Mouse (Mus musculus): ENCODE data around the gene Wbp2.
"Not testable (repeated sequence)": the region's sequence is repeated elsewhere in the genome, so short reads cannot be mapped to it uniquely, and the experiment has no call there.

Wbp2 gene

DNA sequence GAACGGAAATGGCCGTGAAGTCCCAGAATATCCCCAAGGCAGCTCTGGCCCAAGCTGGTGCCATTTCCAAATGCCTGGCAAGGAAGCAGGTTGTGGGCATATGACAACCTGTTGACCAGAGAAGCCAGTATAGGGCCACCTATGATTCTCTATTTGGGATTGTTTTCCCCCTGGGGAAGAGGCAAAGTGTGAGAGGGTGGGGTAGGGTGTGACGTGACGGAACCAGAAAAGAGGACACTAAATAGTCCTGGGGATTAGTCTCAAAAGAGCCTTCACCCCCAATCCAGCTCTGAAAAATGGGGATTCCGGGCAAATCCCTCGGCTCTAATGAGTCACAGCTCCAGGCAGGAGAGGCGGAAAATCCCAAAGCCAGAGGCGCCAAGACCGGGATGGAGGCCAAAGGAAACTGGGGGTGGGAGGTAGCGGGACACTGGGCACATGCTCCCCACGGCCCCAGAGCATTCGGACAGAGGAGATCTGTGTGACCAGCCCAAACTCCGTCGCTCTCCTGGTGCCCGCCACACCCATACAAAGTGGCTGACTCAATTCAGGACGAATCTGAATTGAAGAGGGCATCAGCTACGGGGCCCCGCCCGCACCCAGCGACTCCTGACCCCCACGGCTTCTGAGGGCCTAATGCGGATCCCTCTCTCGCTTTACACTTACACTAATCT lies 21.8 kb upstream of the Wbp2 start:
- peak; percentile 65 for DNase-seq

- DNase-seq, result peak; percentile 59
These were observed 21.0 kb upstream of the Wbp2 start for GRCm38 (mm10) chr11:116107777-116108285.

DNA sequence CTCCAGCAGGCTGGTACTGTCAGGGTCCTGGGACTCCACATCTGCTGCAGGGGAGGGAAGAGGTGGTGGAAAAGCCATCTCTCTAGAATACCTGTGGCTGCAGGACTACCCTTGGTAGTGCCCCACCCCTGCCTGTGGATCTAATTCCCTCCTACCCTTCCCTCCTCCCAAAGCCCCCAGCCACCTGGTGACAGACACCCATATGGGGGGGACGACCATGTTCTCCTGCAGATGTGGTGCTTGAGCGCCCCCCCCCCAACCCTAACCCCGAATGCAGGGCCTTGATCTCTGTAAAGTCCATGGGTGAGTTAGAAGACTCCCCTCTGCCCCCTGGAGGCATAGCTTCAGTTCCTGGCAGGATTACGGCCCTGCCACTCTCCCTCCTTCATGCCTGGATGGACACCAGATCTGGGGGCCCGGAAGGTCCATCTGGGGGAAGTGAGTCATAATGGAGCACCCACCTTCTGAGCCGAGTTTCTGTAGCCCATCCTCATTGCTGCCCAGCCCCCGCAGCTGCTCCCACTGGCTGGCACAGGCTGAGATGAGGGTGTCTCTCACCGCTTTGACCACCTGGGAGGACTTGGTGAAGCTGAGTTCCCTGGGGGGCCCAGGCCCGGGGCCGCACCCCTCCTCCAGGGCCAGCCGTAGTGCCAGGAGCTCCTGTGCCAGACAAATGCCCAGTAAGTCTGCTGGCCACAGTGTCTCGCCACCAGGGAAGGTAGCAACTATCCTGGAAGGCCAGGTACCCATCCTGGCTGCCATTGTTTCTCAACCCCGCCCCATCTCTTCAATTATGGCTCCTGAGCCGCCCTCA lies 20.4 kb upstream of the Wbp2 start:
- DNase-seq, result peak; percentile 42

DNA sequence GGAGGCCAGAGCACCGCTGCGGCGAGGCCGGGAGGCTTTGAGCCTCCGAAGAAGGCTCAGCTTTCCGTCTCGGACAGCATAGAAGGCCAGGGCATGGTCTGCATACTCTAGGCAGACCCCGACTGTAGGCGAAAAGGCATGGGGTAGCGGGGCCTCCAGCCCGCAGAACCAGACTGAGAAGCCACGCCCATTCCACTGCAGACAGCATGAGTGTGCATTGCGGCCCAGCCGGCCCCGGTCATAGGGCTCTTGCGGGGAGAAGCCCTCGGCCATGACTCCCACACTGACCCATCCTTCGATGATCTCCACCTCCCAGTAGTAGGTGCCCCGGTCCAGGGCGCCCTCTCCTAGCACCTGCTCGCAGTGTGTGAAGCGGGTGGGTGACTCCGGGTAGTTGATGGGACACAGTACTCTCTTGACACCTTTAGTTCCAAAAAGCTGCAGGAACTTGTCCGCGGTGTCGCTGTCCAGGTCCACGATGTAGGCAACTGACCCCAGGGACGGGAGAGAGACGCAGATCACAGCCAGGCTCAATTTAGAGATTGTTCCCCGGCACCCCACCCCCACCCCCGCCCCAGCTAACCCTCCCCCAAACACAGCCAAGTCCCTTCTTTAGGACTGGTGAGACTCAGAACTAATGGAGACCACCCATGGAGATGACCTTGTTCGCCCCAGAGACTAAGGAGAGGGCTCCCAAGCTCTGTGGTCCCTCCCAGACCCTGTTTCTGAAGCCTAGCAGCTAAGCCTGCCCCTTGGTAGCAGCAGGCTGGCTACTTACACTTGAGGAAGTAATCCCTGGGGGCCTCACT lies 19.6 kb upstream of the Wbp2 start:
- no peak for DNase-seq

- no peak for DNase-seq
These were observed 18.3 kb upstream of the Wbp2 start for GRCm38 (mm10) chr11:116105065-116105464.

DNA sequence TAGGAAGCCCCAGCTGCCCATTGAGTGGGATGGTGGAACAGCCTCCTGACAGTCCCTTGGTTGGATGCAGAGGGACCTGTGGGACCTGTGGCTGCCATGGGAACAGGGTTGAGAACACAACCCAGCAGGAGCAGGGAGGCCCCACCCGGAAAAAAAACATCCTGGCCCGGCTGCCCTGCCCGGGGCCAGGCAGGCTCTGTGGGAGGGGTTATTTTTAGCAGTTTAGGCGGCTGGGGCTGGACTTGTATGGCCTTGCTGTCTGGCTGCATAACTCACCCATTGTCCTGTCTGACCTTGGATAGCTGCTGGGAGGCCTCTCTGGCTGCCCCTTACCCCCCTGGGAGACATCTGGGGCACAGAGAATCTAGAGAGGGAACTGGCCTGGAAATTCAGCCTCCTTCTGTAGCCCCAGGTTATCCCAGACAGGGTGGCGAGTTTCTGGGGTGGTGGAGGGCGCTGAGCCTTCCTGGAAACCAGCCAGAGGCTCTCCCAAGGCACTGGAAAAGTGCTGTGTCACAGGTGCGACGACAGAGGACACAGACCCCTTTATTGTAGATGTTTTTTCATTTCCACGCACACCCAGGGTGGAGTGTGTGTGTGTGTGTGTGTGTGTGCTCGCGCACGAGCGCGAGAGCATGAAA lies 17.3 kb upstream of the Wbp2 start:
- peak; percentile 92 for DNase-seq

DNA sequence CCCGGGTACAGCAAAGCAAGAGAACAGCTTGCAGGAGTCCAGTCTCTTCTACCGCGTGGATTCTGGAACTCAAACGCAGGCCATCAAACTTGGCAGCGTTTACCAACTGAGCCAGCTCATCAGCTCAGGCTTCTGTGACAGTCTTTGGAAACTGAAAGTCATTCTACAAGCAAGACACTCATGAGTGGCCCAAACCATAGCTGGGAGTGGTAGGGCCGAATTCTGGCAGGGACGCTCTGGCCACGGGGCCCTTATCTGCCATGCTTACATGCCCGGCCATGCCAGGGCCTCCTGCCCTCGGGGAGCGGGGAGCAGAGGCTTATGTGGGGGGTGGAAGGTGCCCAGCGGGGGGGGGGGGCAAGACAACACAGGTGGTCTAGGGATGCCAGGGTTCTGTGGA lies 16.8 kb upstream of the Wbp2 start:
- DNase-seq, result peak; percentile 45

DNA sequence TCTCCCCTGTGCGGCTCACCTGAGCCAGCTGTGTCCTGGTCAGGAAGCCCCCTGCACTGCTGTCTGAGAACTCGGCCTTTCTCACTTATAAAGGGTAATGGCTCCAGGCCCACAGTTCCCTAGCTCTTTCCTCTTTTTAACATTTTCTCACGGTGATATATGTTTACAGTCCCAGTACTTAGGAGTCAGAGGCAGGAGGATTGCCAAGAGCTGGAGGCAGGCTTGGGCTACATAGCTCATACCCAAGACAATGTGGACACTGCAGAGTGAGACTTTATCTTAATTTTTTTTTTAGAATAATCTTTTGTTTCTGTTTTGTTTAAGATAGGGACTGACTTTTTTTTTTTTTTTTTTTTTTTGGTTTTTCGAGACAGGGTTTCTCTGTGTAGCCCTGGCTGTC lies 15.7 kb upstream of the Wbp2 start:
- DNase-seq, result no peak

GRCm38 (mm10) chr11:116101931-116102381 lies 15.2 kb upstream of the Wbp2 start:
- DNase-seq, result peak; percentile 57

- no peak for DNase-seq
These were observed 14.0 kb upstream of the Wbp2 start for GRCm38 (mm10) chr11:116100839-116101238.

DNA sequence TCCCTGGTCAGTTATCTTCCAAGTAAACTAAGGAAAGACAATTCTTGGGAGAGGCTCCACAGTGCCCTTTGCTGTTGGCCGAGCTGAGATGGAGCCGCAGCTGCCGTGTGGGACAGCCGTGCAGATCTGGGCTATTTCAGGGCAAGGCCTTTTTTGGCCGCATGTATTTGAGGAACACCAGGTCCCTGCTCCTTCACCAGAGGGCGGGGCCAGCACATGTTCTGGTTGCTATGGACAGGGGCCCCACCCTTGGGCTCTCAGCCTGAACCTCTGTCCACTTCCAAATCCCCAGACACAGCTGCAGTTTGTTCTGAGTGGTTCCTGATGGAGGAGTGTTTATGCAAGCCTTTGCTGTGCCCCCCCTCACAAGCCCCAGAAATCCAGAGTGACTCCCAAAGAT lies 13.6 kb upstream of the Wbp2 start:
- DNase-seq, result peak; percentile 75

GRCm38 (mm10) chr11:116099462-116099861 lies 12.7 kb upstream of the Wbp2 start:
- DNase-seq, result no peak

DNA sequence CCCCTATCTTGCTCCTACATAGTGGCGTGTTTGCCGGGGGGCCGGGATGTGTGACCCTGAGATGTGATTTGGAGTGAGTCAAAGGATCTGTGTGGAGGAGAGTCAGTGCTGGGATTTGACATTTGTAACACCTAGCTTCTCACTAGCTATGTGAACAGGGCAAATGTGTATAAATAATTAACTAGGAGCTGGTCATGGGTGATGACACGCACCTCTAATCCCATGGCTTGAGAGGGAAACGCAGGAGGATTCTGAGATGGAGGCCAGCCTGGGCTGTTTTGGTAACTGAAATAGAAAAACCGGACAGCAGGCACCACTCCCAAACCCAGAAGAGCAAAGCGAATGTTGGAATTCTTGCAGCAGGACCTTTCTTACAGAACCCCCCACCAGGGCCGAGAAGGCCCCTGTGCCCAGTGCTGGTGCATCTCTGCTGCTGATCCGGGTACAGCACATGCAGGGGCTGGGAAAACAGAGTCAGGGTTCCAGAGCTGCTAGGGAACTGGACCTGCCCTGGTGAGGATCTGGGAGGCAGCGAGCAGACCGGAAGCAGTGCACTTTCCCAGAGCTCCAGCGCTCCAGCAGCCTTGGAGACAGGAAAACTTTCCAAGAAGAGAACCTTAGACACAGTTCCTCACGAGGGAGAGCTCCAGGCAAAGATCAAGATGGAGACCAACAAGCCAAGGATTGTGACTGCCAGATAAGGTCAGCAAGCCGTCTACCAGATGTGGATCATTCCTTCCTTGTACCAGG lies 12.1 kb upstream of the Wbp2 start:
- peak; percentile 79 for DNase-seq

GRCm38 (mm10) chr11:116096213-116097108 lies 9.7 kb upstream of the Wbp2 start:
- DNase-seq, result no peak

GRCm38 (mm10) chr11:116095573-116095972 lies 8.8 kb upstream of the Wbp2 start:
- DNase-seq, result peak; percentile 78

DNA sequence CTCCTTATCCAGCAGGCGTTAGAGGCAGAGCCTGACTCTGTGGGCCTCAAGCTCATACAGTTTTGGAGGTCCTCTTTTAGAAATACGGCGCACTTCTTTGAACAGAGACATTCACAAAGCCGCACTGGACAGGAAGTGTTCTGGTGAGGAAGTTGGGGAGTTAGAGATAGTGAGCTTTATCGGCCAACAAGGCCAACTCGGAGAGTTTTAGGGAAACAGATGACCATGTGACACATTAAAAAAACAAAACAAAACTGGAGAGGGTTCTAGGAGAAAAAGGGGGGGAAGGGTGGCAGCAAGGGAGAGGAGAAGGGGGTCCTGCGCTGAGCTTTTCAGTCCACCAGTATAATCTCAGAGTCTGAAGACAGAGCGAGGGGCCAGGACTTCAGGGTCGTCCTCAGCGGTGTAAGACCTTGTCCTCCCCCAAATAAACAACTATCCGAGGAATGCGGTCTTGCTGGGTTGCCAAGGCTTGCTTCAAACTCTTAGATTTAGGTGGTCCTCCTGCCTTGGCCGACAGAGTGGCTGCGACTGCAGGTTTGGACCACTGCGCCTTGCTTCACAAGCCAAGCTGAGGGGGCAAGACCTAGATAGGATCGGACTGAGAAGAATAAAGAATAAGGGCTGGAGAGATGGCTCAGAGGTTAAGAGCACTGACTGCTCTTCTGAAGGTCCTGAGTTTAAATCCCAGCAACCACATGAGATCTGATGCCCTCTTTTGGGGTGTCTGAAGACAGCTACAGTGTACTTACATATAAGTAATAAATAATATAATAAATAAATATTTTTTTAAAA lies 7.2 kb upstream of the Wbp2 start:
- no peak for DNase-seq

DNA sequence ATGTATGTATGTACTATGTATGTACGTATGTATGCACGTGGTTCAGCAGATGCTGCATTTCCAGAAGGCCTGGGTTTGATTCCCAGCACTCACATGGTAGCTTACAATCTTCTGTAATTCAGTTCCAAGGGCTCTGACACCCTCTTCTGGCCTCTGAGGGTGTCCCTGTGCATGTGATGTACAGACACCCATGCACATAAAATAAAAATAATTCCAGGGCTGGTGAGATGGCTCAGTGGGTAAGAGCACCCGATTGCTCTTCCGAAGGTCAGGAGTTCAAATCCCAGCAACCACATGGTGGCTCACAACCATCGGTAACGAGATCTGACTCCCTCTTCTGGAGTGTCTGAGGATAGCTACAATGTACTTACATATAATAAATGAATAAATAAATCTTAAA lies 6.2 kb upstream of the Wbp2 start:
- DNase-seq, result not testable (repeated sequence)

GRCm38 (mm10) chr11:116091591-116091990 lies 4.8 kb upstream of the Wbp2 start:
- no peak for DNase-seq

DNA sequence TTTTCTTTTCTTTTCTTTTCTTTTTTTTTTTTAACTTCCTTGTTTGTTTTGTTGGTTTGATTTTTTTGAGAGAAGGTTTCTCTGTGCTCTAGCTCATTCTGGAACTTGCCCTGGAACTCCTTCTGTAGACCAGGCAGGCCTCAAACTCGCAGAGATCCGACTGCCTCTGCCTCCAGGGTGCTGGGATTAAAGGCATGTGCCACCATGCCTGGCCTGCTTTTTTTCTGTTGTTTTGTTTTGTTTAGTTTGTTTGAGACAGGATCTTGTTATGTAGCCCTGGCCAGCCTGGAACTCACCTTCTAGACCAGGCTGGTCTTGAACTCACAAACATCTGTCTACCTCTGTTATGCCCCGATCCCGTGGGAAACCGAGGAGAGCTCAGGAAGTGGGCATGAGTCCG lies 2.8 kb upstream of the Wbp2 start:
- no peak for DNase-seq
